Mouse (Mus musculus) neural tube, postnatal 0 days (tissue): ENCODE results near the gene 1700029F12Rik. TPM values are rescaled to one million over a fixed set of nuclear protein-coding genes. Genes with fewer than 3 reads are reported as not detected.

Source experiments
- polyA plus RNA-seq: library from polyadenylated mRNA; unstranded; fragments of >200 nt; fragmentation: Nextera tagmentation; extraction: Ambion mirVana; gene quantifications from 2 replicates; pipeline ENCODE4 v1.2.1, GENCODE M21; 2015

Gene 1700029F12Rik
- polyA plus RNA-seq: not detected in 2 replicates

GRCm38 (mm10) chr13:97034262-97034661 lies at the start of gene 1700029F12Rik:
1700029F12Rik (minus strand) TSS chr13:97034362.

GRCm38 (mm10) chr13:97066649-97067550 lies 32.7 kb upstream of the 1700029F12Rik start, which contains the start of gene Fam169a:
Fam169a (plus strand) TSS chr13:97067286.

Other genes with a start within 250 kb of the 1700029F12Rik start
- 0.12 and 0.13 TPM in 2 replicates for gene Gcnt4, start 109.7 kb downstream of the 1700029F12Rik start, polyA plus RNA-seq
- 24.4 and 24.6 TPM in 2 replicates for gene Fam169a, start 32.9 kb upstream of the 1700029F12Rik start, polyA plus RNA-seq
- 1.4 and 1.5 TPM in 2 replicates for gene Gm6169, start 64.9 kb upstream of the 1700029F12Rik start, polyA plus RNA-seq
- gene Gfm2, start 103.6 kb upstream of the 1700029F12Rik start, polyA plus RNA-seq: 24.2 and 26.6 TPM in 2 replicates
- 41.7 and 43.7 TPM in 2 replicates for gene Nsa2, start 103.6 kb upstream of the 1700029F12Rik start, polyA plus RNA-seq
- 80.5 and 88.2 TPM in 2 replicates for gene Hexb, start 164.0 kb upstream of the 1700029F12Rik start, polyA plus RNA-seq
- gene Enc1, start 206.7 kb upstream of the 1700029F12Rik start, polyA plus RNA-seq: 39.3 and 42.7 TPM in 2 replicates